In the genomic region with DNA sequence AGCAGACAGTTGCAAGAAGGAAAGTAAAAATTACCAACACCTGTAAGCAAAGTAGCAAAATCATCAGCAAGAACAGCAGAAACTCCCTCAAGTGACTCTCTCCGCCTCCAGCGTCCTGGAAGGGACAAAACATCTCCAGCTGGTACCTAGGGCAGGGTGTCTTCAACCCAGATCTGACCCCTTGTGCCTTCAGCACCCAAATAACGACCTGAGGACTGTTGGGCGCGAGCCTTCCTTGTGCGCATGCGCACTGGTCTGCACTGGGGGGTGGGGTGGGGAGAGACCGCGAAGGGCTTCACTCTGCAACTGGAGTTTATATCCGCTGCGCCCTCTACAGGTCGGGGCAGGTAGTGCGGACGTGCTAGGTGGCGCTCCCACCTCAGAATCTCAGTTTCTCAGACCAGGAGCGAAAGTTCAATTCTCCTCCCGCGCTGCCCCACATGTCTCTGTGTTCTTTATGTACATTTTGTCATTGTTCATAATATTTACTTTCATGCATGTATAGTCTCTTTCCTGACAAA, we compare ENCODE assay signal across 10 mouse cellular contexts. TPM values are rescaled to one million over a fixed set of nuclear protein-coding genes. Genes with fewer than 3 reads are reported as not detected.
A peak's percentile ranks its signal among the peaks of the same experiment; 100 is the strongest.
DNase-seq lines count a peak whose midpoint lies in the region; ATAC-seq and TF ChIP-seq lines count a peak whose summit lies in the region.
"Had no signal": no experiment of that assay in that cellular context is flagged by ENCODE, and none has a peak within 500 bp of the region (broad histone marks: within the 10 kb centered on the region; RNA-seq: fewer than 3 reads in every experiment).

No protein-coding gene starts in this region.

- H3K36me3 ChIP-seq in intestine, postnatal 0 days (ENCODE audit: control insufficient read depth, insufficient read depth), result no peaks in the 10 kb centered on the region
- no peaks in the 10 kb centered on the region for H3K36me3 ChIP-seq in intestine, embryonic 15.5 days
- H3K36me3 ChIP-seq in G1E (replicated peaks), result no peaks in the 10 kb centered on the region
- no peaks in the 10 kb centered on the region for H3K36me3 ChIP-seq in intestine, embryonic 16.5 days (ENCODE audit: control insufficient read depth, insufficient read depth, low read length)
- H3K36me3 ChIP-seq: liver, embryonic 15.5 days had no signal

- 0 out of 2 replicates have a peak, but pooled peaks cover 3% of the 10 kb centered on the region for H3K9me3 ChIP-seq in intestine, postnatal 0 days (ENCODE audit: control insufficient read depth)
- H3K9me3 ChIP-seq in intestine, embryonic 15.5 days, result no peaks in the 10 kb centered on the region
- H3K9me3 ChIP-seq in G1E (replicated peaks), result peaks cover 6% of the 10 kb centered on the region
- H3K9me3 ChIP-seq in intestine, embryonic 16.5 days (ENCODE audit: control insufficient read depth, low read length), result no peaks in the 10 kb centered on the region
- H3K9me3 ChIP-seq: liver, embryonic 15.5 days had no signal

- no peak overlapping the region for H3K4me2 ChIP-seq in intestine, postnatal 0 days (replicated peaks; ENCODE audit: low read depth)
- H3K4me2 ChIP-seq in intestine, embryonic 15.5 days (replicated peaks), result no peak overlapping the region
- H3K4me2 ChIP-seq in intestine, embryonic 16.5 days (ENCODE audit: low read depth, low read length), result no peak overlapping the region

- no peak overlapping the region for H3K27ac ChIP-seq in intestine, postnatal 0 days (ENCODE audit: low read depth, low read length)
- H3K27ac ChIP-seq in intestine, embryonic 15.5 days, result no peak overlapping the region
- no peak overlapping the region for H3K27ac ChIP-seq in intestine, embryonic 16.5 days (ENCODE audit: low read length)
- H3K27ac ChIP-seq: liver, embryonic 15.5 days had no signal

- no peaks in the 10 kb centered on the region for H3K27me3 ChIP-seq in intestine, postnatal 0 days (replicated peaks; ENCODE audit: control insufficient read depth, insufficient read depth, low read length)
- no peaks in the 10 kb centered on the region for H3K27me3 ChIP-seq in intestine, embryonic 15.5 days (replicated peaks)
- H3K27me3 ChIP-seq in G1E (ENCODE audit: insufficient read depth, low read length), result peaks cover 26% of the 10 kb centered on the region
- no peaks in the 10 kb centered on the region for H3K27me3 ChIP-seq in intestine, embryonic 16.5 days (replicated peaks; ENCODE audit: control insufficient read depth, insufficient read depth, low read length)
- H3K27me3 ChIP-seq: liver, embryonic 15.5 days had no signal

- 71% methylated on average over 18 of the region's 18 CpGs for WGBS in intestine, postnatal 0 days
- 76% methylated on average over 18 of the region's 18 CpGs for WGBS in intestine, embryonic 15.5 days
- 74% methylated on average over 18 of the region's 18 CpGs for WGBS in intestine, embryonic 16.5 days

- H3K4me3 ChIP-seq in intestine, postnatal 0 days (ENCODE audit: low read depth, low read length), result no peak overlapping the region
- H3K4me3 ChIP-seq in intestine, embryonic 15.5 days (replicated peaks), result no peak overlapping the region
- H3K4me3 ChIP-seq in G1E (ENCODE audit: low read depth, low read length), result no peak overlapping the region
- H3K4me3 ChIP-seq in intestine, embryonic 16.5 days (ENCODE audit: low read length), result no peak overlapping the region
- H3K4me3 ChIP-seq: liver, embryonic 15.5 days had no signal

- no peak for DNase-seq in G1E (ENCODE audit: low spot score)
- peak; percentile 37 to 73 for DNase-seq in spleen, postnatal 4 days (ENCODE audit: low spot score in 2 of 2)
- no peak for DNase-seq in embryo, embryonic 11 days
- DNase-seq in retina, postnatal 1 day, result no peak

- H3K9ac ChIP-seq in intestine, postnatal 0 days (ENCODE audit: low read depth, low read length), result no peak overlapping the region
- H3K9ac ChIP-seq in intestine, embryonic 15.5 days, result no peak overlapping the region
- H3K9ac ChIP-seq in intestine, embryonic 16.5 days (ENCODE audit: low read depth, low read length), result no peak overlapping the region
- H3K9ac ChIP-seq: liver, embryonic 15.5 days had no signal

- no peak for ATAC-seq in intestine, postnatal 0 days
- no peak for ATAC-seq in intestine, embryonic 15.5 days
- ATAC-seq in G1E (ENCODE audit: extremely low read depth, insufficient number of reproducible peaks, low FRiP score, poor library complexity, severe bottlenecking), result no peak
- peak; percentile 58; the same call in 1 of the 2 replicates for ATAC-seq in erythroid progenitor cell, adult 5-6 weeks (replicated peaks; ENCODE audit: low FRiP score, poor library complexity, severe bottlenecking)
- no peak for ATAC-seq in intestine, embryonic 16.5 days

- TF ChIP-seq CTCF in intestine, postnatal 0 days (IDR thresholded peaks at IDR 0.05; ENCODE audit: low read depth), result peak; percentile 57
- TF ChIP-seq CTCF in G1E (IDR thresholded peaks at IDR 0.05; ENCODE audit: low read depth, low read length), result peak; percentile 70

- H3K4me1 ChIP-seq in intestine, postnatal 0 days (replicated peaks; ENCODE audit: control insufficient read depth, insufficient read depth, low read length), result no peaks in the 10 kb centered on the region
- peaks cover 3% of the 10 kb centered on the region; the same call in 1 of the 2 replicates for H3K4me1 ChIP-seq in intestine, embryonic 15.5 days (replicated peaks)
- H3K4me1 ChIP-seq in G1E (ENCODE audit: insufficient read depth, low read depth, low read length), result peaks cover 7% of the 10 kb centered on the region
- H3K4me1 ChIP-seq in intestine, embryonic 16.5 days (ENCODE audit: control insufficient read depth, insufficient read depth, low read length), result 0 out of 2 replicates have a peak, but pooled peaks cover 6% of the 10 kb centered on the region

RNA-seq across cellular contexts. Expression of a gene that starts 12.5 kb away (rescaled TPM):
- polyA plus RNA-seq in intestine, postnatal 0 days (2015; fragmentation: Nextera tagmentation; extraction: Ambion mirVana), result not detected in 2 replicates
- polyA plus RNA-seq in intestine, embryonic 15.5 days (2015; fragmentation: Nextera tagmentation; extraction: Ambion mirVana), result not detected in 2 replicates
- total RNA-seq in G1E (2014; fragmentation: Nextera tagmentation) (not detected in 2 replicates), G1E (2017) (not detected in 2 replicates)
- polyA plus RNA-seq in G1E (2012), result not detected in 2 replicates
- not detected in 2 replicates for total RNA-seq in erythroid progenitor cell, adult 5-6 weeks (2015; ENCODE audit: low replicate concordance)
- total RNA-seq in erythroid progenitor cell, adult 5-6 weeks (2017; ENCODE audit: low replicate concordance), result not detected in 2 replicates
- polyA plus RNA-seq in intestine, embryonic 16.5 days (2015; fragmentation: Nextera tagmentation; extraction: Ambion mirVana), result not detected in 2 replicates
- total RNA-seq: heart, adult 18-20 months had no signal
- polyA plus RNA-seq: liver, embryonic 15.5 days had no signal

RNA-seq across cellular contexts. Expression of a gene that starts 25.0 kb away (rescaled TPM):
- polyA plus RNA-seq in intestine, postnatal 0 days (2015; fragmentation: Nextera tagmentation; extraction: Ambion mirVana), result 2.0 and 2.1 TPM in 2 replicates
- 7.6 and 8.6 TPM in 2 replicates for polyA plus RNA-seq in intestine, embryonic 15.5 days (2015; fragmentation: Nextera tagmentation; extraction: Ambion mirVana)
- 43.2 and 82.9 TPM in 2 replicates for total RNA-seq in G1E (2014; fragmentation: Nextera tagmentation)
- total RNA-seq in G1E (2017), result 106 and 121 TPM in 2 replicates
- polyA plus RNA-seq in G1E (2012), result 114 and 125 TPM in 2 replicates
- 138 and 175 TPM in 2 replicates for total RNA-seq in erythroid progenitor cell, adult 5-6 weeks (2015; ENCODE audit: low replicate concordance)
- 251 and 282 TPM in 2 replicates for total RNA-seq in erythroid progenitor cell, adult 5-6 weeks (2017; ENCODE audit: low replicate concordance)
- polyA plus RNA-seq in intestine, embryonic 16.5 days (2015; fragmentation: Nextera tagmentation; extraction: Ambion mirVana), result 5.5 and 8.0 TPM in 2 replicates

RNA-seq across cellular contexts. Expression of a gene that starts 42.0 kb away (rescaled TPM):
- polyA plus RNA-seq in intestine, postnatal 0 days (2015; fragmentation: Nextera tagmentation; extraction: Ambion mirVana), result 37.1 and 39.9 TPM in 2 replicates
- 43.4 and 43.5 TPM in 2 replicates for polyA plus RNA-seq in intestine, embryonic 15.5 days (2015; fragmentation: Nextera tagmentation; extraction: Ambion mirVana)
- total RNA-seq in G1E (2014; fragmentation: Nextera tagmentation), result 222 and 254 TPM in 2 replicates
- 67.6 and 82.0 TPM in 2 replicates for total RNA-seq in G1E (2017)
- 44.4 and 59.6 TPM in 2 replicates for polyA plus RNA-seq in G1E (2012)
- 100 and 107 TPM in 2 replicates for total RNA-seq in erythroid progenitor cell, adult 5-6 weeks (2015; ENCODE audit: low replicate concordance)
- total RNA-seq in erythroid progenitor cell, adult 5-6 weeks (2017; ENCODE audit: low replicate concordance), result 35.4 and 47.7 TPM in 2 replicates
- polyA plus RNA-seq in intestine, embryonic 16.5 days (2015; fragmentation: Nextera tagmentation; extraction: Ambion mirVana), result 34.2 and 41.1 TPM in 2 replicates

Comparison
In these comparisons a context has a peak if more than half of its experiments do, and no peak if none do; other contexts are left out.
1. DNase-seq: peak in spleen, postnatal 4 days (2 of 2); none in G1E (single experiment), embryo, embryonic 11 days (single experiment) and retina, postnatal 1 day (single experiment).
2. RNA of a gene that starts 25.0 kb away (polyA plus RNA-seq): 114 to 125 TPM in G1E; 5.5 to 8.0 TPM in intestine, embryonic 16.5 days, 7.6 to 8.6 TPM in intestine, embryonic 15.5 days and 2.0 to 2.1 TPM in intestine, postnatal 0 days; every median in the first group is over 10 times any median in the second.